In the genomic region with DNA sequence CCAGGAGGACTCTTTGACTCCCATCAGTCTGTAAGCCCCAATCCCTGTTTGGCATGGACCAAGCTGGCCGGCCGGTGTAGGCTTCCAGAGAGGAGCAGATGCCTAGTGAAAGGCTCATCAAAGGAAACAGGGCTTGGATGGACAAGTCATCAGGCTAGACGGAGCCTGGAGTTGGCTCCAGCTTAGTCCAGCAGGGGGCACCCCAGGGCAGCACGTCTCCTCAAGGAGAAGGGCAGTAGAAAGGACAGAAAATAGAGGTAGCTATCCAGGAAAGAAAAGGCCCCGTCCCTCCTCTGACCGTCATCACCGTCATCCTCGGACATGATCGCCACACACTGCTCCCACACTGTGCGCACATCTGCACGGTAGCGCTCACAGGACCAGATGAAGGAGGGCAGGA, we compare ENCODE assay signal across 8 mouse cellular contexts. TPM values are rescaled to one million over a fixed set of nuclear protein-coding genes. Genes with fewer than 3 reads are reported as not detected.
A peak's percentile ranks its signal among the peaks of the same experiment; 100 is the strongest.
DNase-seq lines count a peak whose midpoint lies in the region; ATAC-seq lines count a peak whose summit lies in the region.

No protein-coding gene starts in this region.

- H3K4me2 ChIP-seq in hindbrain, embryonic 12.5 days (replicated peaks): peak overlapping the region; percentile 34

- peaks cover 11% of the 10 kb centered on the region; the same call in 1 of the 2 replicates for H3K27me3 ChIP-seq in hindbrain, embryonic 12.5 days

- WGBS in hindbrain, embryonic 12.5 days: 12% methylated on average over 12 of the region's 12 CpGs

- no peaks in the 10 kb centered on the region for H3K9me3 ChIP-seq in hindbrain, embryonic 12.5 days (replicated peaks)

- peak; percentile 95 for DNase-seq in NIH3T3 (ENCODE audit: low read depth)
- peak; percentile 97 to 98 for DNase-seq in cerebellum, postnatal 10 days
- peak; percentile 75 to 84 for DNase-seq in frontal cortex, postnatal 14 days (ENCODE audit: low spot score in 2 of 2)
- peak; percentile 83 to 96 for DNase-seq in layer of hippocampus, postnatal 25 days (ENCODE audit: extremely low spot score in 1 of 2, low spot score in 1 of 2)
- peak; percentile 89 for DNase-seq in lung, postnatal 36 days
- peak; percentile 89 for DNase-seq in retina, postnatal 1 day
- peak; percentile 96 for DNase-seq in thymus, postnatal 4 days

- H3K27ac ChIP-seq in hindbrain, embryonic 12.5 days: peak overlapping the region; percentile 80

- peak overlapping the region; percentile 47 for H3K9ac ChIP-seq in hindbrain, embryonic 12.5 days

- H3K4me1 ChIP-seq in hindbrain, embryonic 12.5 days: peaks cover 78% of the 10 kb centered on the region

- H3K36me3 ChIP-seq in hindbrain, embryonic 12.5 days: no peaks in the 10 kb centered on the region

- ATAC-seq in hindbrain, embryonic 12.5 days (ENCODE audit: low FRiP score): 0 out of 2 replicates have a peak, but pooled peaks have one; percentile 4

- no peak overlapping the region for H3K4me3 ChIP-seq in hindbrain, embryonic 12.5 days

RNA-seq across cellular contexts. Expression of a gene that starts 2.2 kb away (rescaled TPM):
- 34.5 and 39.6 TPM in 2 replicates for polyA plus RNA-seq in hindbrain, embryonic 12.5 days (2016; fragmentation: Nextera tagmentation; extraction: Ambion mirVana)
- total RNA-seq in layer of hippocampus, postnatal 25 days (2021): 10 to 100 TPM; 18.5 to 30.1 TPM

RNA-seq across cellular contexts. Expression of a gene that starts 4.1 kb away (rescaled TPM):
- polyA plus RNA-seq in hindbrain, embryonic 12.5 days (2016; fragmentation: Nextera tagmentation; extraction: Ambion mirVana): 11.3 and 12.7 TPM in 2 replicates
- 100 to 1,000 TPM; 184 to 196 TPM for total RNA-seq in layer of hippocampus, postnatal 25 days (2021)

RNA-seq across cellular contexts. Expression of a gene that starts 19.6 kb away (rescaled TPM):
- 0.52 and 0.92 TPM in 2 replicates for polyA plus RNA-seq in hindbrain, embryonic 12.5 days (2016; fragmentation: Nextera tagmentation; extraction: Ambion mirVana)
- total RNA-seq in layer of hippocampus, postnatal 25 days (2021): under 1 TPM in 1 of 2 experiments, not detected in 1; 0.26 TPM

RNA-seq across cellular contexts. Expression of a gene that starts 28.3 kb away (rescaled TPM):
- 0.06 TPM in 1 of 2 replicates, not detected in the other for polyA plus RNA-seq in hindbrain, embryonic 12.5 days (2016; fragmentation: Nextera tagmentation; extraction: Ambion mirVana)
- under 1 TPM; 0.22 to 0.26 TPM for total RNA-seq in layer of hippocampus, postnatal 25 days (2021)

RNA-seq across cellular contexts. Expression of a gene that starts 30.4 kb away (rescaled TPM):
- 111 and 120 TPM in 2 replicates for polyA plus RNA-seq in hindbrain, embryonic 12.5 days (2016; fragmentation: Nextera tagmentation; extraction: Ambion mirVana)
- 1 to 10 TPM; 1.1 to 1.2 TPM for total RNA-seq in layer of hippocampus, postnatal 25 days (2021)
